Mouse (Mus musculus): ENCODE data around the gene Lgals4. TPM values are rescaled to one million over a fixed set of nuclear protein-coding genes. Genes with fewer than 3 reads are reported as not detected.
"Not testable (repeated sequence)": the region's sequence is repeated elsewhere in the genome, so short reads cannot be mapped to it uniquely, and the experiment has no call there.

Lgals4 gene
- polyA plus RNA-seq, 1 experiment from 2014 or later = 5.7 TPM

- Histone ChIP-seq H3K9ac (replicated peaks; ENCODE audit: low read depth, low read length) (no peak overlapping the region), H3K4me3 (replicated peaks; ENCODE audit: low read length) (no peak overlapping the region), H3K36me3 (ENCODE audit: control insufficient read depth, insufficient read depth) (no peaks in the 10 kb centered on the region), H3K9me3 (ENCODE audit: control insufficient read depth, low read length) (no peaks in the 10 kb centered on the region), H3K27me3 (replicated peaks; ENCODE audit: control insufficient read depth, insufficient read depth, low read length) (no peaks in the 10 kb centered on the region), H3K4me1 (replicated peaks; ENCODE audit: control insufficient read depth, insufficient read depth, low read length) (peaks cover 6% of the 10 kb centered on the region; the same call in 1 of the 2 replicates), H3K27ac (ENCODE audit: low read length) (no peak overlapping the region), H3K4me2 (ENCODE audit: low read length) (no peak overlapping the region)
- ATAC-seq = no peak
- 92% methylated on average over 28 of the region's 28 CpGs for WGBS
Observed at GRCm38 (mm10) chr7:28866769-28867507, 33.3 kb downstream of the Lgals4 start.

GRCm38 (mm10) chr7:28867508-28868340 lies 34.1 kb downstream of the Lgals4 start:
- not testable (repeated sequence) for H3K27me3 ChIP-seq (replicated peaks; ENCODE audit: control insufficient read depth, insufficient read depth, low read length); ATAC-seq; H3K4me1 ChIP-seq (replicated peaks; ENCODE audit: control insufficient read depth, insufficient read depth, low read length); H3K27ac ChIP-seq (ENCODE audit: low read length); H3K9ac ChIP-seq (replicated peaks; ENCODE audit: low read depth, low read length); H3K4me2 ChIP-seq (ENCODE audit: low read length); H3K36me3 ChIP-seq (ENCODE audit: control insufficient read depth, insufficient read depth); H3K9me3 ChIP-seq (ENCODE audit: control insufficient read depth, low read length); H3K4me3 ChIP-seq (replicated peaks; ENCODE audit: low read length)
- WGBS = 30% methylated on average over 23 of the region's 23 CpGs

DNA sequence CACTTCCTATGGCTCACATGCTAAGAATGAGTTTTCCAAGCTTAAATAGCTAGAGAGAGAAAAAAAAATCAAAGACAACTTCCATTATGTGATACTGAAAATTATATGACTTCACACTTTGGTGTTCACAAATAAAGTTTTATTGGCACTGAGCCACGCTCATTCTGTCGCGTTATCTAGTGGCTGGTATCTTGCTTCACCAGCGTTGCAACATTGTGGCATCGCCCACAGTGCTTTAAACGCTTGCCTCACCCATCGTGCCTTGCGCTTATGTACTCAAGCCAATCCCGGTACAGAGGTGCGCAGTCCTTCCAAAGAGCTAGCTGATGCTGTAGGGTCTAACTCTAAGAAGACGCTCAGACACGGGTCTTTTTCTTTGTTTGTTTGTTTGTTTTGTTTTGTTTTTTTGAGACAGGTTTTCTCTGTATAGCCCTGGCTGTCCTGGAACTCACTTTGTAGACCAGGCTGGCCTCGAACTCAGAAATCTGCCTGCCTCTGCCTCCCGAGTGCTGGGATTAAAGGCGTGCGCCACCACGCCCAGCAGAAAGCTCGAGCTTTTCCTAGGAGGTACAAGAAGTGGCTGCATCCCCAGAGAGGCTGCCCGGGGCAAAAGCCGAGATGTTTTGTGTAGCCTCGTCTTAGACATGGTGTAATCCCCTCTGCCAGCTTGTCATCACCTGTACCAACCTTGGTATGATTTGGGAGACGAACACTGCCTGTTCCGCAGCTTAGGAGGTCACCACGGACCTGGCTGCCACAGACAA lies 37.4 kb downstream of the Lgals4 start:
- Histone ChIP-seq H3K4me3 (replicated peaks; ENCODE audit: low read length) (no peak overlapping the region), H3K27me3 (replicated peaks; ENCODE audit: control insufficient read depth, insufficient read depth, low read length) (no peaks in the 10 kb centered on the region), H3K4me2 (ENCODE audit: low read length) (no peak overlapping the region), H3K4me1 (replicated peaks; ENCODE audit: control insufficient read depth, insufficient read depth, low read length) (no peaks in the 10 kb centered on the region), H3K9ac (replicated peaks; ENCODE audit: low read depth, low read length) (no peak overlapping the region), H3K36me3 (ENCODE audit: control insufficient read depth, insufficient read depth) (no peaks in the 10 kb centered on the region), H3K27ac (ENCODE audit: low read length) (no peak overlapping the region), H3K9me3 (ENCODE audit: control insufficient read depth, low read length) (no peaks in the 10 kb centered on the region)
- 89% methylated on average over 24 of the region's 24 CpGs for WGBS
- ATAC-seq = no peak

GRCm38 (mm10) chr7:28874565-28874964 lies 40.9 kb downstream of the Lgals4 start:
- Histone ChIP-seq H3K4me3 (replicated peaks; ENCODE audit: low read length) (no peak overlapping the region), H3K36me3 (ENCODE audit: control insufficient read depth, insufficient read depth) (no peaks in the 10 kb centered on the region), H3K4me2 (ENCODE audit: low read length) (no peak overlapping the region), H3K9me3 (ENCODE audit: control insufficient read depth, low read length) (no peaks in the 10 kb centered on the region), H3K9ac (replicated peaks; ENCODE audit: low read depth, low read length) (no peak overlapping the region), H3K4me1 (replicated peaks; ENCODE audit: control insufficient read depth, insufficient read depth, low read length) (no peaks in the 10 kb centered on the region), H3K27me3 (replicated peaks; ENCODE audit: control insufficient read depth, insufficient read depth, low read length) (no peaks in the 10 kb centered on the region), H3K27ac (ENCODE audit: low read length) (no peak overlapping the region)
- no peak for ATAC-seq
- 78% methylated on average over 2 of the region's 2 CpGs for WGBS

GRCm38 (mm10) chr7:28876099-28876498 lies 42.4 kb downstream of the Lgals4 start:
- no peaks in the 10 kb centered on the region for H3K36me3 ChIP-seq (ENCODE audit: control insufficient read depth, insufficient read depth)
- no peaks in the 10 kb centered on the region for H3K9me3 ChIP-seq (ENCODE audit: control insufficient read depth, low read length)
- no peaks in the 10 kb centered on the region for H3K27me3 ChIP-seq (replicated peaks; ENCODE audit: control insufficient read depth, insufficient read depth, low read length)
- no peak overlapping the region for H3K4me3 ChIP-seq (replicated peaks; ENCODE audit: low read length)
- 79% methylated on average over 4 of the region's 4 CpGs for WGBS
- no peak for ATAC-seq
- H3K9ac ChIP-seq (replicated peaks; ENCODE audit: low read depth, low read length) = no peak overlapping the region
- no peak overlapping the region for H3K27ac ChIP-seq (ENCODE audit: low read length)
- H3K4me1 ChIP-seq (replicated peaks; ENCODE audit: control insufficient read depth, insufficient read depth, low read length) = no peaks in the 10 kb centered on the region
- H3K4me2 ChIP-seq (ENCODE audit: low read length) = no peak overlapping the region

DNA sequence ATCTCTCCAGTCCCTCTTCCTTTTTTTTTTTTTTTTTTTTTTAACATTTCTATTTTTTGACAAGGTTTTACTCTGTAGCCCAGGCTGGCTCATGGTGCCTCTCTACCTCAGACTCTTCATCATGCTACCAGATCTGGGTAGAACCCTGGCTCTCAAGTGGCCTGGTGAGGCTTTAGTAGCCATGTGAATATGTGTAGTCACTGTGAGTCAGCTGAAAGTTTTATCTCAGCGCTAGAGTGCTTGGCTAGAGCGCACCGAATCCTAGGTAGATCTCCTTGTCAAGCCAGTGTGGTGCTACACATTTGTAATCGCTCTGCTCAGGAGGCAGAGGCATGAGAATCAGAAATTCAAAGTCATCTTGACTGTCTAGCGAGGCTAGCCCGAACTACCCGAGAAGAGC lies 43.5 kb downstream of the Lgals4 start:
- no peaks in the 10 kb centered on the region for H3K27me3 ChIP-seq (replicated peaks; ENCODE audit: control insufficient read depth, insufficient read depth, low read length)
- WGBS = 87% methylated on average over 7 of the region's 7 CpGs
- H3K9me3 ChIP-seq (ENCODE audit: control insufficient read depth, low read length) = no peaks in the 10 kb centered on the region
- no peak overlapping the region for H3K9ac ChIP-seq (replicated peaks; ENCODE audit: low read depth, low read length)
- no peak overlapping the region for H3K27ac ChIP-seq (ENCODE audit: low read length)
- no peak overlapping the region for H3K4me3 ChIP-seq (replicated peaks; ENCODE audit: low read length)
- no peak overlapping the region for H3K4me2 ChIP-seq (ENCODE audit: low read length)
- H3K4me1 ChIP-seq (replicated peaks; ENCODE audit: control insufficient read depth, insufficient read depth, low read length) = no peaks in the 10 kb centered on the region
- ATAC-seq = no peak
- H3K36me3 ChIP-seq (ENCODE audit: control insufficient read depth, insufficient read depth) = no peaks in the 10 kb centered on the region

DNA sequence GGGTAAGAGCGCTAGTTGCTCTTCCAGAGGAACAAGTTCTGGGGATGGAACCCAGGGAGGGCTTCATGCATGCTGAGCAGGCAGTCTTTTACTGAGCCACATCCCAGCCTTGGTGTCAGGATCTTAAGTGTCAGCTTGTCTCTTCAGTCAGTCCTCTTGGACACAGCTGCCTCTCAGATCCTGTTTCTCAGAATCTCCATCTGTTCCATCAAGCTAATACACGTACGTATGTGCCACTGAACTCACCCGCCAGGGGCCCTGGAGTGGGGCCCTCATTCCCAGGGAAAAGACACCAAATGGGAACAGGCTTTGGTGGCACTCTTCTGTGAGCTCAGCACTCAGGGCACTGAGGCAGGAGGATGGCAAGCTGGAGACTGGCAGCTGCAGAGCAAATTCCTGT lies 44.2 kb downstream of the Lgals4 start:
- H3K9ac ChIP-seq (replicated peaks; ENCODE audit: low read depth, low read length) = no peak overlapping the region
- ATAC-seq = no peak
- no peaks in the 10 kb centered on the region for H3K27me3 ChIP-seq (replicated peaks; ENCODE audit: control insufficient read depth, insufficient read depth, low read length)
- WGBS = 71% methylated on average over 4 of the region's 4 CpGs
- no peaks in the 10 kb centered on the region for H3K9me3 ChIP-seq (ENCODE audit: control insufficient read depth, low read length)
- H3K36me3 ChIP-seq (ENCODE audit: control insufficient read depth, insufficient read depth) = no peaks in the 10 kb centered on the region
- H3K4me3 ChIP-seq (replicated peaks; ENCODE audit: low read length) = no peak overlapping the region
- no peaks in the 10 kb centered on the region for H3K4me1 ChIP-seq (replicated peaks; ENCODE audit: control insufficient read depth, insufficient read depth, low read length)
- no peak overlapping the region for H3K4me2 ChIP-seq (ENCODE audit: low read length)
- no peak overlapping the region for H3K27ac ChIP-seq (ENCODE audit: low read length)

DNA sequence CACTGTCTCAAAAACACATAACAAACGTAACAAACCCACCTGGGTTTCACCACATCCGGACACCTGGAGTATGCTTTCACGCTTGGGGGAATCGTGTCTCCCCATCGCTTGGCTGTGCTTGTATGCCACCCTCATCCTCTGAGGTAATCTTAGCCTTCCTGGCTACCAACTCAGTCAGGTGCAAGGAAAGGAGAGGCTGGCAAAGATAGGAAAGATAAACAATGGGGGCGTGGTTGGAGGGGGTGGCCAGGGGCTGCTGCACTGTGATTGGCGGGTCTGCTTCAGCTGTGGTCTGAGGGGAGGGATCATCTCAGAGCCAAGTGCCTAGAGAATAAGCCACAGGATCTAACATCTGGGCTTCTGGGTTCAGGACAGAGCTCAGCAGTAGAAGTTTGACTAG lies 46.0 kb downstream of the Lgals4 start:
- H3K9me3 ChIP-seq (ENCODE audit: control insufficient read depth, low read length) = no peaks in the 10 kb centered on the region
- no peak overlapping the region for H3K4me2 ChIP-seq (ENCODE audit: low read length)
- no peak overlapping the region for H3K9ac ChIP-seq (replicated peaks; ENCODE audit: low read depth, low read length)
- no peak overlapping the region for H3K27ac ChIP-seq (ENCODE audit: low read length)
- H3K4me1 ChIP-seq (replicated peaks; ENCODE audit: control insufficient read depth, insufficient read depth, low read length) = no peaks in the 10 kb centered on the region
- WGBS = 88% methylated on average over 7 of the region's 7 CpGs
- no peak overlapping the region for H3K4me3 ChIP-seq (replicated peaks; ENCODE audit: low read length)
- no peaks in the 10 kb centered on the region for H3K27me3 ChIP-seq (replicated peaks; ENCODE audit: control insufficient read depth, insufficient read depth, low read length)
- no peaks in the 10 kb centered on the region for H3K36me3 ChIP-seq (ENCODE audit: control insufficient read depth, insufficient read depth)
- ATAC-seq = no peak

GRCm38 (mm10) chr7:28880554-28880953 lies 46.9 kb downstream of the Lgals4 start:
- ATAC-seq = no peak
- Histone ChIP-seq H3K27me3 (replicated peaks; ENCODE audit: control insufficient read depth, insufficient read depth, low read length) (no peaks in the 10 kb centered on the region), H3K4me3 (replicated peaks; ENCODE audit: low read length) (no peak overlapping the region), H3K4me1 (replicated peaks; ENCODE audit: control insufficient read depth, insufficient read depth, low read length) (no peaks in the 10 kb centered on the region), H3K9ac (replicated peaks; ENCODE audit: low read depth, low read length) (no peak overlapping the region), H3K9me3 (ENCODE audit: control insufficient read depth, low read length) (no peaks in the 10 kb centered on the region), H3K36me3 (ENCODE audit: control insufficient read depth, insufficient read depth) (no peaks in the 10 kb centered on the region), H3K27ac (ENCODE audit: low read length) (no peak overlapping the region), H3K4me2 (ENCODE audit: low read length) (no peak overlapping the region)
- WGBS = 79% methylated on average over 10 of the region's 10 CpGs

All from forebrain, embryonic 16.5 days (tissue).